Mouse (Mus musculus) limb, embryonic 11.5 days (tissue): Measurements from ENCODE around the gene Uhrf1. TPM values are rescaled to one million over a fixed set of nuclear protein-coding genes. Genes with fewer than 3 reads are reported as not detected.

ENCODE experiments used
- ATAC-seq: fragments of 200-750 bp; cut with Nextera tagmentation; 2 replicates; pipeline ENCODE4 v1.8.0; 2017; ENCODE audit warnings: low read depth; ENCODE audit not compliant: insufficient number of reproducible peaks, low FRiP score, low TSS enrichment
- DNase-seq: peaks from one replicate; pipeline ENCODE4 v3.0.0-alpha.2; 2015; ENCODE audit warnings: low spot score
- H3K27ac ChIP-seq: fragments of 300-500 bp; sonication (generic); replicated peaks from 2 replicates; pipeline ENCODE4 v1.5.1; 2014; ENCODE audit warnings: low read depth, mild to moderate bottlenecking, low read length
- H3K27me3 ChIP-seq: fragments of 300-500 bp; sonication (generic); 2 replicates; pipeline ENCODE4 v1.6.1; 2014; ENCODE audit warnings: mild to moderate bottlenecking, low read length, mixed read lengths; ENCODE audit not compliant: control insufficient read depth, insufficient read depth
- H3K36me3 ChIP-seq: fragments of 300-500 bp; sonication (generic); 2 replicates; pipeline ENCODE4 v1.6.1; 2014; ENCODE audit warnings: mild to moderate bottlenecking, low read length, moderate library complexity, mixed read lengths; ENCODE audit not compliant: control insufficient read depth, insufficient read depth
- H3K4me1 ChIP-seq: fragments of 300-500 bp; sonication (generic); 2 replicates; pipeline ENCODE4 v1.6.1; 2014; ENCODE audit warnings: low read length, mixed read lengths; ENCODE audit not compliant: control insufficient read depth, insufficient read depth
- H3K4me2 ChIP-seq: fragments of 300-500 bp; sonication (generic); 2 replicates; pipeline ENCODE4 v1.6.1; 2014; ENCODE audit warnings: low read depth, mild to moderate bottlenecking, moderate library complexity; ENCODE audit not compliant: severe bottlenecking
- H3K4me3 ChIP-seq: fragments of 300-500 bp; sonication (generic); 2 replicates; pipeline ENCODE4 v1.5.1; 2014; ENCODE audit warnings: low read depth, low read length
- H3K9ac ChIP-seq: fragments of 300-500 bp; sonication (generic); 2 replicates; pipeline ENCODE4 v1.6.1; 2014; ENCODE audit warnings: mild to moderate bottlenecking, low read length
- H3K9me3 ChIP-seq: fragments of 300-500 bp; sonication (generic); 2 replicates; pipeline ENCODE4 v1.6.1; 2016; ENCODE audit warnings: low read length; ENCODE audit not compliant: control insufficient read depth
- WGBS: fragments of 180-500 bp; shearing (Covaris S2); extraction: QIAGEN DNeasy Blood & Tissue Kit; methylation state at CpG from one replicate; pipeline ENCODE4 v1.1.7; 2014; 5-methylcytosine and 5-hydroxymethylcytosine counted together
- polyA plus RNA-seq: library from polyadenylated mRNA; unstranded; fragments of >200 nt; fragmentation: Nextera tagmentation; extraction: Ambion mirVana; gene quantifications from 2 replicates; pipeline ENCODE4 v1.2.1, GENCODE M21; 2014

Gene Uhrf1
- polyA plus RNA-seq, 1 experiment from 2014 or later = 153 TPM

GRCm38 (mm10) chr17:56259301-56260037 is 43.7 kb upstream of the Uhrf1 start:
- no peak overlapping the region for H3K4me2 ChIP-seq
- no peak overlapping the region for H3K4me3 ChIP-seq
- ATAC-seq (no peak), DNase-seq (no peak)
- peaks cover 12% of the 10 kb centered on the region for H3K36me3 ChIP-seq
- H3K27me3 ChIP-seq = no peaks in the 10 kb centered on the region
- WGBS = 92% methylated on average over 10 of the region's 10 CpGs
- no peaks in the 10 kb centered on the region for H3K9me3 ChIP-seq
- 0 out of 2 replicates have a peak, but pooled peaks cover 3% of the 10 kb centered on the region for H3K4me1 ChIP-seq
- no peak overlapping the region for H3K27ac ChIP-seq
- H3K9ac ChIP-seq = no peak overlapping the region

- Histone ChIP-seq H3K36me3 (peaks cover 12% of the 10 kb centered on the region), H3K4me1 (0 out of 2 replicates have a peak, but pooled peaks cover 3% of the 10 kb centered on the region), H3K27me3 (no peaks in the 10 kb centered on the region), H3K4me2 (no peak overlapping the region), H3K9me3 (no peaks in the 10 kb centered on the region), H3K27ac (no peak overlapping the region), H3K9ac (no peak overlapping the region), H3K4me3 (no peak overlapping the region)
- ATAC-seq (no peak), DNase-seq (no peak)
- 87% methylated on average over 3 of the region's 3 CpGs for WGBS
Measured at GRCm38 (mm10) chr17:56261166-56261565, 42.0 kb upstream of the Uhrf1 start.

- Histone ChIP-seq H3K27me3 (no peaks in the 10 kb centered on the region), H3K9me3 (no peaks in the 10 kb centered on the region), H3K9ac (no peak overlapping the region), H3K4me2 (no peak overlapping the region), H3K4me3 (no peak overlapping the region), H3K36me3 (peaks cover 12% of the 10 kb centered on the region), H3K27ac (no peak overlapping the region), H3K4me1 (0 out of 2 replicates have a peak, but pooled peaks cover under 1% of the 10 kb centered on the region)
- ATAC-seq (no peak), DNase-seq (no peak)
- WGBS = 88% methylated on average over 3 of the region's 3 CpGs
Measured at GRCm38 (mm10) chr17:56262645-56263094, 40.5 kb upstream of the Uhrf1 start.

- ATAC-seq (peak; percentile 48; the same call in 1 of the 2 replicates), DNase-seq (peak; percentile 83)
- no peak overlapping the region for H3K9ac ChIP-seq
- H3K9me3 ChIP-seq = no peaks in the 10 kb centered on the region
- H3K27ac ChIP-seq = no peak overlapping the region
- 26% methylated on average over 8 of the region's 8 CpGs for WGBS
- H3K27me3 ChIP-seq = no peaks in the 10 kb centered on the region
- H3K4me3 ChIP-seq = no peak overlapping the region
- H3K4me2 ChIP-seq = no peak overlapping the region
- H3K36me3 ChIP-seq = peaks cover 12% of the 10 kb centered on the region
- H3K4me1 ChIP-seq = no peaks in the 10 kb centered on the region
Measured at GRCm38 (mm10) chr17:56264020-56264419, 39.1 kb upstream of the Uhrf1 start.

GRCm38 (mm10) chr17:56265011-56265410 is 38.1 kb upstream of the Uhrf1 start:
- Histone ChIP-seq H3K9me3 (no peaks in the 10 kb centered on the region), H3K4me3 (no peak overlapping the region), H3K36me3 (peaks cover 8% of the 10 kb centered on the region), H3K9ac (no peak overlapping the region), H3K4me1 (no peaks in the 10 kb centered on the region), H3K4me2 (no peak overlapping the region), H3K27ac (no peak overlapping the region), H3K27me3 (no peaks in the 10 kb centered on the region)
- no peak for ATAC-seq
- no peak for DNase-seq
- 86% methylated on average over 4 of the region's 4 CpGs for WGBS

- Histone ChIP-seq H3K4me3 (no peak overlapping the region), H3K4me2 (no peak overlapping the region), H3K36me3 (peaks cover 8% of the 10 kb centered on the region), H3K27me3 (no peaks in the 10 kb centered on the region), H3K27ac (no peak overlapping the region), H3K9me3 (no peaks in the 10 kb centered on the region), H3K9ac (no peak overlapping the region), H3K4me1 (no peaks in the 10 kb centered on the region)
- DNase-seq (no peak), ATAC-seq (no peak)
- 84% methylated on average over 3 of the region's 3 CpGs for WGBS
Measured at GRCm38 (mm10) chr17:56265869-56266268, 37.3 kb upstream of the Uhrf1 start.

GRCm38 (mm10) chr17:56266271-56266670 is 36.9 kb upstream of the Uhrf1 start:
- no peaks in the 10 kb centered on the region for H3K9me3 ChIP-seq
- H3K9ac ChIP-seq = no peak overlapping the region
- 63% methylated on average over 3 of the region's 3 CpGs for WGBS
- H3K4me3 ChIP-seq = no peak overlapping the region
- no peak overlapping the region for H3K4me2 ChIP-seq
- no peak for ATAC-seq
- H3K27ac ChIP-seq = no peak overlapping the region
- no peak for DNase-seq
- H3K4me1 ChIP-seq = no peaks in the 10 kb centered on the region
- peaks cover 5% of the 10 kb centered on the region for H3K36me3 ChIP-seq
- H3K27me3 ChIP-seq = no peaks in the 10 kb centered on the region

GRCm38 (mm10) chr17:56269153-56269630 is 33.9 kb upstream of the Uhrf1 start:
- Histone ChIP-seq H3K9ac (peak overlapping the region; percentile 40; the same call in 1 of the 2 replicates), H3K9me3 (no peaks in the 10 kb centered on the region), H3K4me3 (peak overlapping the region; percentile 24), H3K4me1 (no peaks in the 10 kb centered on the region), H3K4me2 (peak overlapping the region; percentile 58), H3K27me3 (no peaks in the 10 kb centered on the region), H3K36me3 (no peaks in the 10 kb centered on the region; the same call in none of the 2 replicates), H3K27ac (no peak overlapping the region)
- 29% methylated on average over 12 of the region's 12 CpGs for WGBS
- peak; percentile 65 for DNase-seq
- peak; percentile 81 for ATAC-seq
